Mouse (Mus musculus) embryo, embryonic 11 days (tissue): ENCODE data around the gene Pigk.
"Not testable (repeated sequence)": the region's sequence is repeated elsewhere in the genome, so short reads cannot be mapped to it uniquely, and the experiment has no call there.

ENCODE experiments used
- DNase-seq: peaks from one replicate; pipeline ENCODE4 v3.0.0-alpha.2; 2015

Pigk gene

GRCm38 (mm10) chr3:152713991-152714902 lies at the start of gene Pigk:
TSS of gene Pigk (plus strand) at chr3:152714100.
- DNase-seq = peak; percentile 94

GRCm38 (mm10) chr3:152666991-152667355 lies 46.9 kb upstream of the Pigk start:
- DNase-seq = peak; percentile 60

- peak; percentile 75 for DNase-seq
Observed at GRCm38 (mm10) chr3:152667356-152668211, 46.3 kb upstream of the Pigk start.

GRCm38 (mm10) chr3:152668239-152668638 lies 45.7 kb upstream of the Pigk start, which contains the start of gene Ak5:
TSS of gene Ak5 (minus strand) at chr3:152668360.
- no peak for DNase-seq

- DNase-seq = no peak
Observed at GRCm38 (mm10) chr3:152668793-152669192, 45.1 kb upstream of the Pigk start.

GRCm38 (mm10) chr3:152669783-152670182 lies 44.1 kb upstream of the Pigk start:
- no peak for DNase-seq

- DNase-seq = no peak
Observed at GRCm38 (mm10) chr3:152674663-152675062, 39.2 kb upstream of the Pigk start.

- DNase-seq = no peak
Observed at GRCm38 (mm10) chr3:152688532-152688931, 25.4 kb upstream of the Pigk start.

GRCm38 (mm10) chr3:152689105-152689504 lies 24.8 kb upstream of the Pigk start:
- DNase-seq = no peak

- no peak for DNase-seq
Observed at GRCm38 (mm10) chr3:152694950-152695349, 18.9 kb upstream of the Pigk start.

GRCm38 (mm10) chr3:152698017-152698416 lies 15.9 kb upstream of the Pigk start:
- no peak for DNase-seq

GRCm38 (mm10) chr3:152699261-152699660 lies 14.6 kb upstream of the Pigk start:
- DNase-seq = peak; percentile 11

GRCm38 (mm10) chr3:152701536-152701935 lies 12.4 kb upstream of the Pigk start:
- not testable (repeated sequence) for DNase-seq

GRCm38 (mm10) chr3:152702274-152702843 lies 11.5 kb upstream of the Pigk start:
- peak; percentile 39 for DNase-seq

- no peak for DNase-seq
Observed at GRCm38 (mm10) chr3:152705826-152706225, 8.1 kb upstream of the Pigk start.

- DNase-seq = no peak
Observed at GRCm38 (mm10) chr3:152706901-152707300, 7.0 kb upstream of the Pigk start.

- no peak for DNase-seq
Observed at GRCm38 (mm10) chr3:152707321-152707823, 6.5 kb upstream of the Pigk start.

GRCm38 (mm10) chr3:152709936-152710335 lies 4.0 kb upstream of the Pigk start:
- no peak for DNase-seq

- DNase-seq = no peak
Observed at GRCm38 (mm10) chr3:152712957-152713356, 943 bp upstream of the Pigk start.

- no peak for DNase-seq
Observed at GRCm38 (mm10) chr3:152721301-152721700, 7.4 kb downstream of the Pigk start.

GRCm38 (mm10) chr3:152722836-152723235 lies 8.9 kb downstream of the Pigk start:
- no peak for DNase-seq

- DNase-seq = no peak
Observed at GRCm38 (mm10) chr3:152724446-152724845, 10.5 kb downstream of the Pigk start.

- DNase-seq = no peak
Observed at GRCm38 (mm10) chr3:152728238-152728637, 14.3 kb downstream of the Pigk start.
